9 mouse cellular contexts compared by ENCODE assay signal in the genomic region with DNA sequence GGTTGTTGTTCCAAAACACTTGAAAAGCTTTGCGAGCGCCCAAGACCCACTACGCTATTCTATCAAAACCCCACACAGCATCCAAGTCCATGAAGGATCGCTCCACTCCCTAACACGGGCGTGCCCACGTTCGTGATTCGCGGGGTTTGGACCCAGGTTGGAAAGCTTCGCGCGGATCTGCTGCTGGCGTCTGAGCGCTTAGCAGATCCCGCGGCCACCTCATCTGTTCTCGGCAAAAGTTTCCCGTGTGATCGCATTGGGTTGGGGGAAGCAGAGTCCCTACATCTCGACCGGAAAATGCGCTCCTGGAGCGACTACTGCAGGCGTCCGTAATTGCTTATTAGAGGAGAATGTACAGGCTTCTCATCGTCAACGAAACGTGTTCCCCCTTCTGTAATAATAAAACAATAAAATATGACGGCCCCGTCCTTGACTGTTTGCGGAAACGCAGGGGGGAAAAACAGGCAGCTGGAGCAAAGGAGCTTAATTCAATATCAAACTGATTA. TPM values are rescaled to one million over a fixed set of nuclear protein-coding genes. Genes with fewer than 3 reads are reported as not detected.
A peak's percentile ranks its signal among the peaks of the same experiment; 100 is the strongest.
DNase-seq lines count a peak whose midpoint lies in the region; ATAC-seq and TF ChIP-seq lines count a peak whose summit lies in the region.
"Had no signal": no experiment of that assay in that cellular context is flagged by ENCODE, and none has a peak within 500 bp of the region (broad histone marks: within the 10 kb centered on the region; RNA-seq: fewer than 3 reads in every experiment).

No protein-coding gene starts in this region.

- ATAC-seq in kidney, postnatal 0 days (replicated peaks; ENCODE audit: low FRiP score, low read depth): no peak
- no peak for ATAC-seq in embryonic facial prominence, embryonic 12.5 days (ENCODE audit: insufficient number of reproducible peaks, insufficient read depth, low FRiP score, low TSS enrichment)
- ATAC-seq in hindbrain, postnatal 0 days: no peak
- no peak for ATAC-seq in neural tube, embryonic 15.5 days (ENCODE audit: low FRiP score)
- no peak for ATAC-seq in erythroblast, adult 5-6 weeks (replicated peaks; ENCODE audit: low FRiP score, poor library complexity, severe bottlenecking)

- H3K4me1 ChIP-seq in kidney, postnatal 0 days (replicated peaks; ENCODE audit: insufficient read depth, low read length): peaks cover 3% of the 10 kb centered on the region; the same call in 1 of the 2 replicates
- H3K4me1 ChIP-seq in embryonic facial prominence, embryonic 12.5 days: peaks cover 11% of the 10 kb centered on the region
- H3K4me1 ChIP-seq in hindbrain, postnatal 0 days (ENCODE audit: insufficient read depth, low read length): no peaks in the 10 kb centered on the region
- peaks cover 33% of the 10 kb centered on the region for H3K4me1 ChIP-seq in neural tube, embryonic 15.5 days

- H3K9me3 ChIP-seq in kidney, postnatal 0 days (replicated peaks; ENCODE audit: low read length): no peaks in the 10 kb centered on the region
- H3K9me3 ChIP-seq in embryonic facial prominence, embryonic 12.5 days: no peaks in the 10 kb centered on the region
- H3K9me3 ChIP-seq in hindbrain, postnatal 0 days (ENCODE audit: low read length): no peaks in the 10 kb centered on the region
- no peaks in the 10 kb centered on the region for H3K9me3 ChIP-seq in neural tube, embryonic 15.5 days (replicated peaks)

- H3K9ac ChIP-seq in kidney, postnatal 0 days (ENCODE audit: low read depth, low read length): no peak overlapping the region
- H3K9ac ChIP-seq in embryonic facial prominence, embryonic 12.5 days: no peak overlapping the region
- H3K9ac ChIP-seq in hindbrain, postnatal 0 days (replicated peaks; ENCODE audit: low read length): 0 out of 2 replicates have a peak overlapping the region, but pooled peaks have one; percentile 1
- H3K9ac ChIP-seq in neural tube, embryonic 15.5 days (replicated peaks): no peak overlapping the region

- no peak for TF ChIP-seq CTCF in kidney, postnatal 0 days (IDR thresholded peaks at IDR 0.05; ENCODE audit: low read depth)
- no peak for TF ChIP-seq CTCF in hindbrain, postnatal 0 days (IDR thresholded peaks at IDR 0.05; ENCODE audit: low read depth)

- peaks cover 74% of the 10 kb centered on the region for H3K27me3 ChIP-seq in kidney, postnatal 0 days (ENCODE audit: insufficient read depth, low read length)
- peaks cover 79% of the 10 kb centered on the region for H3K27me3 ChIP-seq in embryonic facial prominence, embryonic 12.5 days
- peaks cover 60% of the 10 kb centered on the region for H3K27me3 ChIP-seq in hindbrain, postnatal 0 days (ENCODE audit: insufficient read depth, low read length)
- peaks cover 74% of the 10 kb centered on the region for H3K27me3 ChIP-seq in neural tube, embryonic 15.5 days (replicated peaks)

- 1% methylated on average over 33 of the region's 33 CpGs for WGBS in kidney, postnatal 0 days
- WGBS in embryonic facial prominence, embryonic 12.5 days: under 1% methylated on average over 33 of the region's 33 CpGs
- WGBS in hindbrain, postnatal 0 days: under 1% methylated on average over 33 of the region's 33 CpGs
- under 1% methylated on average over 33 of the region's 33 CpGs for WGBS in neural tube, embryonic 15.5 days

- peak overlapping the region; percentile 75 for H3K4me2 ChIP-seq in kidney, postnatal 0 days (ENCODE audit: low read length)
- H3K4me2 ChIP-seq in embryonic facial prominence, embryonic 12.5 days (replicated peaks): 0 out of 2 replicates have a peak overlapping the region, but pooled peaks have one; percentile 2
- H3K4me2 ChIP-seq in hindbrain, postnatal 0 days (ENCODE audit: low read depth, low read length): peak overlapping the region; percentile 53
- H3K4me2 ChIP-seq in neural tube, embryonic 15.5 days: peak overlapping the region; percentile 59

- no peak overlapping the region for H3K27ac ChIP-seq in kidney, postnatal 0 days
- H3K27ac ChIP-seq in embryonic facial prominence, embryonic 12.5 days: no peak overlapping the region
- peak overlapping the region; percentile 8; the same call in 1 of the 2 replicates for H3K27ac ChIP-seq in hindbrain, postnatal 0 days
- H3K27ac ChIP-seq in neural tube, embryonic 15.5 days (replicated peaks): no peak overlapping the region

- H3K4me3 ChIP-seq in kidney, postnatal 0 days (replicated peaks; ENCODE audit: low read depth, low read length): peak overlapping the region; percentile 21; the same call in 1 of the 2 replicates
- H3K4me3 ChIP-seq in embryonic facial prominence, embryonic 12.5 days: no peak overlapping the region
- H3K4me3 ChIP-seq in hindbrain, postnatal 0 days (ENCODE audit: low read length): peak overlapping the region; percentile 44
- H3K4me3 ChIP-seq in neural tube, embryonic 15.5 days (replicated peaks): peak overlapping the region; percentile 1; the same call in 1 of the 2 replicates

- H3K36me3 ChIP-seq in kidney, postnatal 0 days (ENCODE audit: insufficient read depth, low read length): no peaks in the 10 kb centered on the region
- H3K36me3 ChIP-seq in embryonic facial prominence, embryonic 12.5 days: no peaks in the 10 kb centered on the region
- no peaks in the 10 kb centered on the region for H3K36me3 ChIP-seq in hindbrain, postnatal 0 days (ENCODE audit: insufficient read depth, low read length)
- H3K36me3 ChIP-seq in neural tube, embryonic 15.5 days: no peaks in the 10 kb centered on the region

- no peak for DNase-seq in kidney, postnatal 0 days (ENCODE audit: low spot score)
- no peak for DNase-seq in kidney, adult 8-10 months
- DNase-seq in hindbrain, postnatal 0 days (ENCODE audit: low spot score): peak; percentile 57
- DNase-seq in left cerebral cortex, adult 11 months (ENCODE audit: low spot score): no peak
- no peak for DNase-seq in lung, adult 18-20 months

RNA-seq across cellular contexts. Expression of a gene that starts 1.2 kb away (rescaled TPM):
- polyA plus RNA-seq in kidney, postnatal 0 days (2015; fragmentation: Nextera tagmentation; extraction: Ambion mirVana): 0.08 TPM in 1 of 2 replicates, not detected in the other
- 0.09 and 0.65 TPM in 2 replicates for polyA plus RNA-seq in embryonic facial prominence, embryonic 12.5 days (2016; fragmentation: Nextera tagmentation; extraction: Ambion mirVana)
- 16.2 and 19.4 TPM in 2 replicates for total RNA-seq in hindbrain, postnatal 0 days (2014; rRNA removed)
- 8.6 and 8.9 TPM in 2 replicates for polyA plus RNA-seq in hindbrain, postnatal 0 days (2015; fragmentation: Nextera tagmentation; extraction: Ambion mirVana)
- polyA plus RNA-seq in neural tube, embryonic 15.5 days (2015; fragmentation: Nextera tagmentation; extraction: Ambion mirVana): 0.06 TPM in 1 of 2 replicates, not detected in the other
- total RNA-seq in erythroblast, adult 5-6 weeks (2015; ENCODE audit: low replicate concordance): not detected in 2 replicates
- total RNA-seq in erythroblast, adult 5-6 weeks (2017; ENCODE audit: low replicate concordance): not detected in 2 replicates
- total RNA-seq: liver, adult 2 months had no signal

RNA-seq across cellular contexts. Expression of a gene that starts 29.2 kb away (rescaled TPM):
- polyA plus RNA-seq in kidney, postnatal 0 days (2015; fragmentation: Nextera tagmentation; extraction: Ambion mirVana): 38.9 and 46.5 TPM in 2 replicates
- polyA plus RNA-seq in embryonic facial prominence, embryonic 12.5 days (2016; fragmentation: Nextera tagmentation; extraction: Ambion mirVana): 62.3 and 68.6 TPM in 2 replicates
- 34.1 and 36.8 TPM in 2 replicates for total RNA-seq in hindbrain, postnatal 0 days (2014; rRNA removed)
- 25.8 and 27.2 TPM in 2 replicates for polyA plus RNA-seq in hindbrain, postnatal 0 days (2015; fragmentation: Nextera tagmentation; extraction: Ambion mirVana)
- polyA plus RNA-seq in neural tube, embryonic 15.5 days (2015; fragmentation: Nextera tagmentation; extraction: Ambion mirVana): 44.4 and 45.2 TPM in 2 replicates
- 15.3 and 19.2 TPM in 2 replicates for total RNA-seq in erythroblast, adult 5-6 weeks (2015; ENCODE audit: low replicate concordance)
- total RNA-seq in erythroblast, adult 5-6 weeks (2017; ENCODE audit: low replicate concordance): 20.0 and 24.5 TPM in 2 replicates

Comparison
In these comparisons a context has a peak if more than half of its experiments do, and no peak if none do; other contexts are left out.
1. H3K4me2 ChIP-seq: peak in every context shown above with its lines; median percentile 75 in kidney, postnatal 0 days; 59 in neural tube, embryonic 15.5 days; 53 in hindbrain, postnatal 0 days; 2 in embryonic facial prominence, embryonic 12.5 days.